Mouse (Mus musculus): ENCODE measurements at regions not wholly inside any gene's neighbourhood (a gene's known extent, or its start where the extent isn't known, plus 50 kb on each side); places are given as distances from the start of the nearest gene placed in this dataset.

DNA sequence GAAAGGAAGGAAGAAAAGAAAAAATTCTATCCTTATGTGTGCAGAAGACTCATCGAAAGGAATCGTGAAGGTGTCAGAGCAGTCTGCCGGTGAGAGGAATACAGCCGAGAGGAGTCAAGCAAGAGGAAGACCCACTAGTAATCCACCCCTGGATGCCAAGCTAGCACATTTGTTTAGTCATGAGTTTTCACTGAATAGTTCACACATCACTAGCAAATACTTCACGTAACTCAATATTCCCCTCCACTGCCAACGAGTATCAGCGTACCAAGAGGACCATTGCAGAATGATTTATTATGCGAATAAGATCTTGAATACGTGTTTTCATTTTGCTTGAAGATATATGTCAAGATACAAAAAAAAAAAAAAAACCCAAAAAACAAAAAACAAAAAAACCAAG is 270.2 kb upstream of the Nrip1 start:
- no peaks in the 10 kb centered on the region for H3K27me3 ChIP-seq (ENCODE audit: control insufficient read depth, insufficient read depth, low read depth, low read length)
- H3K4me3 ChIP-seq (ENCODE audit: low read length): no peak overlapping the region
- no peaks in the 10 kb centered on the region for H3K4me1 ChIP-seq (replicated peaks; ENCODE audit: control insufficient read depth, insufficient read depth, low read length)
- H3K4me2 ChIP-seq (ENCODE audit: low read depth, low read length): no peak overlapping the region
- H3K27ac ChIP-seq (ENCODE audit: low read length): no peak overlapping the region
- WGBS: 90% methylated on average over 9 of the region's 9 CpGs
- no peak for ATAC-seq (ENCODE audit: low read depth)
- H3K9me3 ChIP-seq (ENCODE audit: control insufficient read depth, low read length): no peaks in the 10 kb centered on the region
- H3K9ac ChIP-seq (ENCODE audit: low read length): no peak overlapping the region
- H3K36me3 ChIP-seq (ENCODE audit: control insufficient read depth, insufficient read depth, low read length): no peaks in the 10 kb centered on the region

DNA sequence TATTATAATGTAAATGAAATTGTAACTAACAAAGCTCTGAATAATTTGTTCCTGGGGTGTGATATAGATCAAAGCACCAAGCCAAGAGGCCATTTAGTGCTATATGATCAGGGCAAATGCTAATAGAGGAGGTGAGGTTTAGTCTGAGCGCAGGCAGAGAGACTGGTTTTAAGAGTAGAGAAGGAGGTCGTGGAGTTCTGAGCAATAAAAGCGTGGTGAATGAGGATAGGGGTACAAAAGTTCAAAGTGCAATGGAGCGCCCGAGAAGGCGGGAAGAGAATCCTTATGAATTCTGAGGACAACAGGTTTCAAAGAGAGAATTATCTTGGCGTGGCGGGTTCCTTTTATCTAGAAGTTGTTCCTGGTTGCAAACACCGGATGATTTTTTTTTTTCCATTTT is 261.5 kb upstream of the Nrip1 start:
- no peaks in the 10 kb centered on the region for H3K9me3 ChIP-seq (ENCODE audit: control insufficient read depth, low read length)
- H3K4me1 ChIP-seq (replicated peaks; ENCODE audit: control insufficient read depth, insufficient read depth, low read length): no peaks in the 10 kb centered on the region
- H3K4me2 ChIP-seq (ENCODE audit: low read depth, low read length): no peak overlapping the region
- H3K4me3 ChIP-seq (ENCODE audit: low read length): no peak overlapping the region
- WGBS: 91% methylated on average over 9 of the region's 9 CpGs
- H3K27ac ChIP-seq (ENCODE audit: low read length): no peak overlapping the region
- no peak overlapping the region for H3K9ac ChIP-seq (ENCODE audit: low read length)
- H3K27me3 ChIP-seq (ENCODE audit: control insufficient read depth, insufficient read depth, low read depth, low read length): no peaks in the 10 kb centered on the region
- no peak for ATAC-seq (ENCODE audit: low read depth)
- no peaks in the 10 kb centered on the region for H3K36me3 ChIP-seq (ENCODE audit: control insufficient read depth, insufficient read depth, low read length)

DNA sequence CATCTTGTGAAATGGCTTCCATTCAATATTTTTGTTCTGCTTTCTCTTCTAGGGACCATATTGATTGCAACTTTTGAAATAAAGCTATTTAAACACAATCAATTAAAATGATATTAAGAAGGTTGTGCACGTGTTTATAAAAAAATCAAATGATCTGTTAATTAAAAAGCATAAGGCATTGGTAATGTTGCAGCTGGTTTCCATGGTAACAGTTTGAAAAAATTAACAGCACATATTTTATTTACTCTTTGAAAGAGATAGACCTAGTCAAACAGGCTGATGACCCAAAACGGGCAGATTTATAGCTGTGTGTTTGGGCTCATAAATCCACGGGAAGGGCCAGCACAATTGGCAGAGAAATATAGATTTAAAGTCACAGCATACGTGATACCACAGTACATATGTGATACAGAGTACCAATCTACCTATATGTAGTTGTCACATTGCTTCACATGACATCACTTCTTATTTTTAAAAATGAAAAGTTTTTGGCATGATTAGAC is 260.6 kb upstream of the Nrip1 start:
- no peaks in the 10 kb centered on the region for H3K9me3 ChIP-seq (ENCODE audit: control insufficient read depth, low read length)
- H3K27ac ChIP-seq (ENCODE audit: low read length): no peak overlapping the region
- no peaks in the 10 kb centered on the region for H3K27me3 ChIP-seq (ENCODE audit: control insufficient read depth, insufficient read depth, low read depth, low read length)
- H3K9ac ChIP-seq (ENCODE audit: low read length): no peak overlapping the region
- no peaks in the 10 kb centered on the region for H3K4me1 ChIP-seq (replicated peaks; ENCODE audit: control insufficient read depth, insufficient read depth, low read length)
- no peaks in the 10 kb centered on the region for H3K36me3 ChIP-seq (ENCODE audit: control insufficient read depth, insufficient read depth, low read length)
- no peak overlapping the region for H3K4me2 ChIP-seq (ENCODE audit: low read depth, low read length)
- ATAC-seq (ENCODE audit: low read depth): no peak
- 72% methylated on average over 4 of the region's 4 CpGs for WGBS
- H3K4me3 ChIP-seq (ENCODE audit: low read length): no peak overlapping the region

DNA sequence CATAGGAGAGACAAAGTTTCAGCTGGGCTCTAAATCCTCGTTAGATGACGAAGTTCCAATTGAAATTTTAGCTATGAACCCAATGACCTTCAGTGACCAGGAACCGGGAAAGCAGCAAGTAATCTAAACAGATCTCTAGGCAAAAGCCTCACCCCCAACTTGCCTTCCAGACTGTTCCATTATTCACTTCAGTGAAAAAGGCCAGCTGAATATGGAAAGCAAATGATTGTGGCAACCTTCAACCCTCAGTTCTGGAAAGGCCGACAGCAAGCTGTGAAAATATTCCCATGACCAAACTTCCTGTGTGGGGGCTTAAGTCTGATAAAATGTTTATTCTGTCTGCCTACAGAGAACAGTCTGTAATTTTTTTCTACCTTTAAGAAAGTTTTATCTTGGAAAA is 252.5 kb upstream of the Nrip1 start:
- no peaks in the 10 kb centered on the region for H3K36me3 ChIP-seq (ENCODE audit: control insufficient read depth, insufficient read depth, low read length)
- WGBS: 32% methylated on average over 4 of the region's 4 CpGs
- H3K9me3 ChIP-seq (ENCODE audit: control insufficient read depth, low read length): no peaks in the 10 kb centered on the region
- no peak overlapping the region for H3K4me2 ChIP-seq (ENCODE audit: low read depth, low read length)
- ATAC-seq (ENCODE audit: low read depth): 0 out of 2 replicates have a peak, but pooled peaks have one; percentile 15
- H3K4me3 ChIP-seq (ENCODE audit: low read length): no peak overlapping the region
- H3K9ac ChIP-seq (ENCODE audit: low read length): no peak overlapping the region
- no peaks in the 10 kb centered on the region for H3K27me3 ChIP-seq (ENCODE audit: control insufficient read depth, insufficient read depth, low read depth, low read length)
- H3K4me1 ChIP-seq (replicated peaks; ENCODE audit: control insufficient read depth, insufficient read depth, low read length): no peaks in the 10 kb centered on the region
- H3K27ac ChIP-seq (ENCODE audit: low read length): no peak overlapping the region

DNA sequence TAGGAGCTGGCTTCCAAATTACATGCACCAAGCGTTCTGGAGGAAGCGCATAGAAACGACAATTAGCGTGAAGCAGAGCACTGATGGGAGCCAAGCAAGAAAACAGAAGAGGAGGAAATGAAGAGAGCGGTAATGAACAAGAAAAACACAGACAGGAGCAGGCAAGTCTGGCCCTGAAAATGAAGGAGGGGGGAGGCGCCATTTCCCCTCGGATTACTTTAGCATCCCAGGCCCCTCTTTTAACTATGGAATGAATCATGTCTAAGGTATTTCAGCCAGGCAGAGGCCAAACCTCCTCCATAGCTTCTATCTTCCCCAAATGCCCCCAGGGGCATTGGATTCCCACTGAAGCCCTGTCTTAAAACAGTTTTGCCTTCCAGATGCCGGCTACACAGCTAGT is 248.1 kb upstream of the Nrip1 start:
- Histone ChIP-seq H3K27ac (ENCODE audit: low read length) (no peak overlapping the region), H3K4me2 (ENCODE audit: low read depth, low read length) (no peak overlapping the region)

DNA sequence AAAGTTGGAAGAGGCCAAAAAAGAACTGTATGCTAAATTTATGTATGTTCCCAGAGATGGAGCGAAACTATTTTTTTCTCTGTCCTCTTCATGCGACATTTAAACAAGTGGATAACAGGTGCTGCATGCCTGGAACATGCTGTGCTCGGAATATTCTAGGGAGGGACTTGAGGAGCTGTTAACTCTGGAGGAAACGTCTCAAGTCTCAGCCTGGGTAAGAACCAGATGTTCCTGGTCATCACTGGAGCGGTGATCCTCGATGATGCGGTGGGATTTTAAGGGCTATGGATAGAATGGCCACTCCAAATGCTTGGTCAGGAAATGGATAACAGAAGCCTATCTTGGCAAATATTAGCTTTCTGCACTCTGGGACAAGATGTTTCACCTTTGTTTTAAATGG is 244.7 kb upstream of the Nrip1 start:
- 62% methylated on average over 7 of the region's 7 CpGs for WGBS

More for the DNA sequence above, 248.1 kb upstream of the Nrip1 start:
- H3K4me3 ChIP-seq (ENCODE audit: low read length): no peak overlapping the region
- no peaks in the 10 kb centered on the region for H3K9me3 ChIP-seq (ENCODE audit: control insufficient read depth, low read length)
- no peaks in the 10 kb centered on the region for H3K27me3 ChIP-seq (ENCODE audit: control insufficient read depth, insufficient read depth, low read depth, low read length)
- H3K9ac ChIP-seq (ENCODE audit: low read length): no peak overlapping the region
- WGBS: 67% methylated on average over 8 of the region's 8 CpGs
- no peak for ATAC-seq (ENCODE audit: low read depth)
- H3K4me1 ChIP-seq (replicated peaks; ENCODE audit: control insufficient read depth, insufficient read depth, low read length): no peaks in the 10 kb centered on the region
- H3K36me3 ChIP-seq (ENCODE audit: control insufficient read depth, insufficient read depth, low read length): no peaks in the 10 kb centered on the region

DNA sequence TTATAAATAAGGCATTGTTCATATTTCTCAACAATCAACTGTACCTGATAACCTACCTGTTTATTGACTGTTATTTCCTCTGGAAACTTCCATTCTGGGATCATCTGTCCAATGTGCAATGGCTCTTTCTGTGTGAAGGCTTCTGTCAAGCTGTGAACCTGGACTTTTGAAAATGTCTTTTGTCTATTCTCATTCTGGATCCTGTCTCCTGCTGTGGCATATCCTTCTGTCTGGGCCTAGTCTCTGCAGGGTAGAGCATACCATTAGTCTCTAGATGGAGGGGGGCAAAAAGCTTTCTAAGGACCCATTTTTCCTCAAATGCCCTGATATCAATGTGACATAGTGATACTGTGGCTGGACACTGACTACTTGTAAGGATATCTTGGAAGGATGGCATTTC is 237.4 kb upstream of the Nrip1 start:
- no peak overlapping the region for H3K4me2 ChIP-seq (ENCODE audit: low read depth, low read length)
- no peak overlapping the region for H3K9ac ChIP-seq (ENCODE audit: low read length)
- H3K4me1 ChIP-seq (replicated peaks; ENCODE audit: control insufficient read depth, insufficient read depth, low read length): no peaks in the 10 kb centered on the region
- H3K9me3 ChIP-seq (ENCODE audit: control insufficient read depth, low read length): no peaks in the 10 kb centered on the region
- H3K36me3 ChIP-seq (ENCODE audit: control insufficient read depth, insufficient read depth, low read length): no peaks in the 10 kb centered on the region
- ATAC-seq (ENCODE audit: low read depth): no peak
- H3K4me3 ChIP-seq (ENCODE audit: low read length): no peak overlapping the region
- no peaks in the 10 kb centered on the region for H3K27me3 ChIP-seq (ENCODE audit: control insufficient read depth, insufficient read depth, low read depth, low read length)
- H3K27ac ChIP-seq (ENCODE audit: low read length): no peak overlapping the region

More for the DNA sequence above, 244.7 kb upstream of the Nrip1 start:
- H3K9me3 ChIP-seq (ENCODE audit: control insufficient read depth, low read length): no peaks in the 10 kb centered on the region
- no peak overlapping the region for H3K27ac ChIP-seq (ENCODE audit: low read length)
- no peaks in the 10 kb centered on the region for H3K27me3 ChIP-seq (ENCODE audit: control insufficient read depth, insufficient read depth, low read depth, low read length)
- H3K4me2 ChIP-seq (ENCODE audit: low read depth, low read length): no peak overlapping the region
- no peak overlapping the region for H3K4me3 ChIP-seq (ENCODE audit: low read length)
- ATAC-seq (ENCODE audit: low read depth): no peak
- H3K9ac ChIP-seq (ENCODE audit: low read length): no peak overlapping the region
- no peaks in the 10 kb centered on the region for H3K4me1 ChIP-seq (replicated peaks; ENCODE audit: control insufficient read depth, insufficient read depth, low read length)
- H3K36me3 ChIP-seq (ENCODE audit: control insufficient read depth, insufficient read depth, low read length): no peaks in the 10 kb centered on the region

DNA sequence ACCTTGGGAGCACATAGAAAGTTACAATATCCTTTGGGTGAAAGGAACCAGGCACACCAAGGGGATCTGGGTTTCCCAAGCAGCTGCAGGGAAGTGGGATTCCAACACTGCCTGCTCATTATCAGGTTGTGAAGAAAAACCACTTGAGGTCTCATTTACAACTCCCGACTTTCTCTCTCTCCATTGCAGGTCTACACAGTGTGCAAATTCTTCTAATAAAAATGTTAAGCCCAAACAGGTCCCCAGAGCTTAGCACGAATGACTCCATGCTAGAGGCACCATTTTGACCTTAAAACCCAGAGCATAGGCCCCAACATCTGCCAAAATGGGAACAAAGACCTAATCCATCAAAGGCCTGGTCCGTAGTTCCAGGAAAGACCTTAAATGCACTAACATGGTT is 231.3 kb upstream of the Nrip1 start:
- Histone ChIP-seq H3K4me2 (ENCODE audit: low read depth, low read length) (no peak overlapping the region), H3K9ac (ENCODE audit: low read length) (no peak overlapping the region), H3K4me3 (ENCODE audit: low read length) (no peak overlapping the region), H3K36me3 (ENCODE audit: control insufficient read depth, insufficient read depth, low read length) (no peaks in the 10 kb centered on the region), H3K4me1 (replicated peaks; ENCODE audit: control insufficient read depth, insufficient read depth, low read length) (no peaks in the 10 kb centered on the region; the same call in 1 of the 2 replicates), H3K9me3 (ENCODE audit: control insufficient read depth, low read length) (no peaks in the 10 kb centered on the region), H3K27ac (ENCODE audit: low read length) (no peak overlapping the region), H3K27me3 (ENCODE audit: control insufficient read depth, insufficient read depth, low read depth, low read length) (no peaks in the 10 kb centered on the region)
- 83% methylated on average over 3 of the region's 3 CpGs for WGBS
- no peak for ATAC-seq (ENCODE audit: low read depth)

DNA sequence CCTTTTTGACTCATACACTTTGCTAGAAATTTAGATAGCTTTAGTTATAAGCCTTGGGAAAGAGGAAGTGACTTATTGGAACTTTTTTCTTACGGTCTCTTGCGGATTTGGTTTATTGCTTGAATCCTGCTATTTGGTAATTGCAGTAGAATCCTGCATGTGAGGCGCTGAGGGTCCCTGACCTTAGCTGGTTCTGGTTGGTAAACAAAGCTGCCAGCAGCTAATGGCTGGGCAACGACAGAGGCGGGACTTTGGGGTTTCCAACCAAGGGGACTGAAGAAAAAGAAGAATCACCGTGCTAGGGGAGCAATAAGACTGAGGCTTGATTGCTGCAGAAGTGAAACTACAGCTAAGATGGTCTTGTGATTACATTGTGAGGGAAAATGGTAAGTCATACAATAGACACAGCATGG is 230.2 kb upstream of the Nrip1 start:
- 49% methylated on average over 6 of the region's 6 CpGs for WGBS
- Histone ChIP-seq H3K27ac (ENCODE audit: low read length) (no peak overlapping the region), H3K4me2 (ENCODE audit: low read depth, low read length) (no peak overlapping the region), H3K27me3 (ENCODE audit: control insufficient read depth, insufficient read depth, low read depth, low read length) (no peaks in the 10 kb centered on the region), H3K4me1 (replicated peaks; ENCODE audit: control insufficient read depth, insufficient read depth, low read length) (no peaks in the 10 kb centered on the region; the same call in 1 of the 2 replicates), H3K9ac (ENCODE audit: low read length) (no peak overlapping the region), H3K36me3 (ENCODE audit: control insufficient read depth, insufficient read depth, low read length) (no peaks in the 10 kb centered on the region), H3K4me3 (ENCODE audit: low read length) (no peak overlapping the region), H3K9me3 (ENCODE audit: control insufficient read depth, low read length) (no peaks in the 10 kb centered on the region)
- no peak for ATAC-seq (ENCODE audit: low read depth)

DNA sequence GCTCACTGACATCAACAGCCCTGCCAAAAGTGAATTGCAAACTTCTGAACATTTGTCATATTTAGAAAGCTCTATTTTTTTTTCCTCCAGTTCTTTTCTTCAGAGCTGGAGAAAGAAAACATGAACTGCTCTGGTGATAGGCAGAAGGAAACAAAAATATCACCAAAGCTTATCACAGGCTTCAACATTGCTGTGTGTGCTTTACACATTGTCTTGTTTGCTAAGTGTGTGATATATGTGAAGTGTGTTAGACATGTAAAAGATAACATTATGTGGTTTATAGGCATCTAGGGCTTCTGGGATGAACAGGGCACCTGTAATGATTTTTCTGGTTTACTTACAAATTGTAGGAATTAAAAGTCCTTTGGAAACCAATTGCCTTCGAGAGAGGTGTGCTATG is 229.8 kb upstream of the Nrip1 start:
- Histone ChIP-seq H3K27me3 (ENCODE audit: control insufficient read depth, insufficient read depth, low read depth, low read length) (no peaks in the 10 kb centered on the region), H3K9me3 (ENCODE audit: control insufficient read depth, low read length) (no peaks in the 10 kb centered on the region), H3K36me3 (ENCODE audit: control insufficient read depth, insufficient read depth, low read length) (no peaks in the 10 kb centered on the region), H3K4me2 (ENCODE audit: low read depth, low read length) (no peak overlapping the region), H3K27ac (ENCODE audit: low read length) (no peak overlapping the region), H3K4me3 (ENCODE audit: low read length) (no peak overlapping the region), H3K4me1 (replicated peaks; ENCODE audit: control insufficient read depth, insufficient read depth, low read length) (no peaks in the 10 kb centered on the region; the same call in 1 of the 2 replicates), H3K9ac (ENCODE audit: low read length) (no peak overlapping the region)
- 58% methylated on average over 1 of the region's 1 CpGs for WGBS
- no peak for ATAC-seq (ENCODE audit: low read depth)

All from lung, embryonic 16.5 days (tissue).